Mouse (Mus musculus): Measurements from ENCODE around the gene Adam22. TPM values are rescaled to one million over a fixed set of nuclear protein-coding genes. Genes with fewer than 3 reads are reported as not detected.

The Adam22 gene
- polyA plus RNA-seq, 1 experiment from 2014 or later = 0.24 TPM

- 43% methylated on average over 3 of the region's 3 CpGs for WGBS (ENCODE audit: insufficient replicate concordance)
These were observed 279.8 kb downstream of the Adam22 start for GRCm38 (mm10) chr5:8088147-8088546.

GRCm38 (mm10) chr5:8085661-8086060 lies 282.3 kb downstream of the Adam22 start:
- Histone ChIP-seq H3K9ac (no peak overlapping the region), H3K27me3 (no peaks in the 10 kb centered on the region), H3K4me1 (replicated peaks) (no peaks in the 10 kb centered on the region), H3K36me3 (replicated peaks) (no peaks in the 10 kb centered on the region), H3K4me3 (replicated peaks) (no peak overlapping the region), H3K9me3 (replicated peaks) (no peaks in the 10 kb centered on the region), H3K4me2 (no peak overlapping the region), H3K27ac (replicated peaks) (no peak overlapping the region)
- ATAC-seq (ENCODE audit: insufficient read depth) = no peak
- 63% methylated on average over 3 of the region's 3 CpGs for WGBS (ENCODE audit: insufficient replicate concordance)

More at GRCm38 (mm10) chr5:8088147-8088546, 279.8 kb downstream of the Adam22 start:
- Histone ChIP-seq H3K9ac (no peak overlapping the region), H3K4me1 (replicated peaks) (no peaks in the 10 kb centered on the region), H3K36me3 (replicated peaks) (no peaks in the 10 kb centered on the region), H3K27me3 (no peaks in the 10 kb centered on the region), H3K4me2 (no peak overlapping the region), H3K27ac (replicated peaks) (no peak overlapping the region), H3K4me3 (replicated peaks) (no peak overlapping the region), H3K9me3 (replicated peaks) (no peaks in the 10 kb centered on the region)
- no peak for ATAC-seq (ENCODE audit: insufficient read depth)

GRCm38 (mm10) chr5:8082800-8083509 lies 285.0 kb downstream of the Adam22 start:
- peak; percentile 18; the same call in 1 of the 2 replicates for ATAC-seq (ENCODE audit: insufficient read depth)
- H3K4me3 ChIP-seq (replicated peaks) = no peak overlapping the region
- H3K27ac ChIP-seq (replicated peaks) = no peak overlapping the region
- no peak overlapping the region for H3K9ac ChIP-seq
- H3K9me3 ChIP-seq (replicated peaks) = no peaks in the 10 kb centered on the region
- H3K27me3 ChIP-seq = no peaks in the 10 kb centered on the region
- H3K36me3 ChIP-seq (replicated peaks) = no peaks in the 10 kb centered on the region
- H3K4me2 ChIP-seq = no peak overlapping the region
- WGBS (ENCODE audit: insufficient replicate concordance) = 52% methylated on average over 20 of the region's 20 CpGs
- H3K4me1 ChIP-seq (replicated peaks) = no peaks in the 10 kb centered on the region

GRCm38 (mm10) chr5:8077481-8077880 lies 290.5 kb downstream of the Adam22 start:
- 75% methylated on average over 8 of the region's 8 CpGs for WGBS (ENCODE audit: insufficient replicate concordance)
- no peak for ATAC-seq (ENCODE audit: insufficient read depth)

GRCm38 (mm10) chr5:8073901-8074561 lies 293.9 kb downstream of the Adam22 start:
- Histone ChIP-seq H3K4me1 (replicated peaks) (no peaks in the 10 kb centered on the region), H3K27me3 (no peaks in the 10 kb centered on the region), H3K4me2 (no peak overlapping the region), H3K36me3 (replicated peaks) (peaks cover 18% of the 10 kb centered on the region), H3K4me3 (replicated peaks) (no peak overlapping the region), H3K27ac (replicated peaks) (no peak overlapping the region), H3K9me3 (replicated peaks) (no peaks in the 10 kb centered on the region), H3K9ac (no peak overlapping the region)
- ATAC-seq (ENCODE audit: insufficient read depth) = no peak
- WGBS (ENCODE audit: insufficient replicate concordance) = 83% methylated on average over 9 of the region's 9 CpGs

More at GRCm38 (mm10) chr5:8077481-8077880, 290.5 kb downstream of the Adam22 start:
- Histone ChIP-seq H3K4me3 (replicated peaks) (no peak overlapping the region), H3K27ac (replicated peaks) (no peak overlapping the region), H3K9ac (no peak overlapping the region), H3K4me1 (replicated peaks) (no peaks in the 10 kb centered on the region), H3K36me3 (replicated peaks) (peaks cover 3% of the 10 kb centered on the region; the same call in 1 of the 2 replicates), H3K9me3 (replicated peaks) (no peaks in the 10 kb centered on the region), H3K27me3 (no peaks in the 10 kb centered on the region), H3K4me2 (no peak overlapping the region)

- Histone ChIP-seq H3K9ac (no peak overlapping the region), H3K27me3 (no peaks in the 10 kb centered on the region), H3K4me2 (no peak overlapping the region), H3K4me3 (replicated peaks) (no peak overlapping the region), H3K36me3 (replicated peaks) (peaks cover 19% of the 10 kb centered on the region), H3K27ac (replicated peaks) (no peak overlapping the region), H3K9me3 (replicated peaks) (no peaks in the 10 kb centered on the region), H3K4me1 (replicated peaks) (no peaks in the 10 kb centered on the region)
- no peak for ATAC-seq (ENCODE audit: insufficient read depth)
- 82% methylated on average over 9 of the region's 9 CpGs for WGBS (ENCODE audit: insufficient replicate concordance)
These were observed 294.6 kb downstream of the Adam22 start for GRCm38 (mm10) chr5:8073406-8073805.

- no peaks in the 10 kb centered on the region for H3K9me3 ChIP-seq (replicated peaks)
- peak overlapping the region; percentile 4; the same call in 1 of the 2 replicates for H3K4me3 ChIP-seq (replicated peaks)
- peak; percentile 98 for ATAC-seq (ENCODE audit: insufficient read depth)
- peak overlapping the region; percentile 75 for H3K27ac ChIP-seq (replicated peaks)
- peaks cover 29% of the 10 kb centered on the region for H3K4me1 ChIP-seq (replicated peaks)
- H3K27me3 ChIP-seq = no peaks in the 10 kb centered on the region
- WGBS (ENCODE audit: insufficient replicate concordance) = 23% methylated on average over 6 of the region's 6 CpGs
- H3K9ac ChIP-seq = no peak overlapping the region
- peak overlapping the region; percentile 45 for H3K4me2 ChIP-seq
- peaks cover 84% of the 10 kb centered on the region for H3K36me3 ChIP-seq (replicated peaks)
These were observed 304.8 kb downstream of the Adam22 start for GRCm38 (mm10) chr5:8063207-8063606.

- H3K4me3 ChIP-seq (replicated peaks) = no peak overlapping the region
- H3K27me3 ChIP-seq = no peaks in the 10 kb centered on the region
- H3K9me3 ChIP-seq (replicated peaks) = no peaks in the 10 kb centered on the region
- no peak for ATAC-seq (ENCODE audit: insufficient read depth)
- peaks cover 33% of the 10 kb centered on the region for H3K4me1 ChIP-seq (replicated peaks)
- peaks cover 82% of the 10 kb centered on the region for H3K36me3 ChIP-seq (replicated peaks)
- WGBS (ENCODE audit: insufficient replicate concordance) = 89% methylated on average over 2 of the region's 2 CpGs
- peak overlapping the region; percentile 45; the same call in 1 of the 2 replicates for H3K4me2 ChIP-seq
- H3K9ac ChIP-seq = no peak overlapping the region
- peak overlapping the region; percentile 75 for H3K27ac ChIP-seq (replicated peaks)
These were observed 305.5 kb downstream of the Adam22 start for GRCm38 (mm10) chr5:8062469-8062868.

GRCm38 (mm10) chr5:8058056-8058455 lies 309.9 kb downstream of the Adam22 start:
- Histone ChIP-seq H3K36me3 (replicated peaks) (peaks cover 38% of the 10 kb centered on the region), H3K9me3 (replicated peaks) (no peaks in the 10 kb centered on the region), H3K9ac (no peak overlapping the region), H3K27me3 (no peaks in the 10 kb centered on the region), H3K27ac (replicated peaks) (no peak overlapping the region; the same call in 1 of the 2 replicates), H3K4me3 (replicated peaks) (peak overlapping the region; percentile 88), H3K4me2 (peak overlapping the region; percentile 82), H3K4me1 (replicated peaks) (peaks cover 38% of the 10 kb centered on the region)
- ATAC-seq (ENCODE audit: insufficient read depth) = no peak
- 77% methylated on average over 7 of the region's 7 CpGs for WGBS (ENCODE audit: insufficient replicate concordance)

- no peaks in the 10 kb centered on the region for H3K27me3 ChIP-seq
- peak overlapping the region; percentile 88 for H3K9ac ChIP-seq
- peaks cover 36% of the 10 kb centered on the region for H3K36me3 ChIP-seq (replicated peaks)
- ATAC-seq (ENCODE audit: insufficient read depth) = peak; percentile 41
- H3K27ac ChIP-seq (replicated peaks) = peak overlapping the region; percentile 89
- peak overlapping the region; percentile 82 for H3K4me2 ChIP-seq
- no peaks in the 10 kb centered on the region for H3K9me3 ChIP-seq (replicated peaks)
- peaks cover 31% of the 10 kb centered on the region for H3K4me1 ChIP-seq (replicated peaks)
- peak overlapping the region; percentile 88 for H3K4me3 ChIP-seq (replicated peaks)
- WGBS (ENCODE audit: insufficient replicate concordance) = 23% methylated on average over 5 of the region's 5 CpGs
These were observed 311.0 kb downstream of the Adam22 start for GRCm38 (mm10) chr5:8057018-8057323.

GRCm38 (mm10) chr5:8056141-8057017 lies 311.6 kb downstream of the Adam22 start:
- Histone ChIP-seq H3K4me2 (peak overlapping the region; percentile 82), H3K27ac (replicated peaks) (peak overlapping the region; percentile 89), H3K27me3 (no peaks in the 10 kb centered on the region), H3K9me3 (replicated peaks) (no peaks in the 10 kb centered on the region), H3K36me3 (replicated peaks) (peaks cover 30% of the 10 kb centered on the region), H3K4me1 (replicated peaks) (peaks cover 28% of the 10 kb centered on the region), H3K4me3 (replicated peaks) (peak overlapping the region; percentile 88), H3K9ac (peak overlapping the region; percentile 88)
- under 1% methylated on average over 60 of the region's 60 CpGs for WGBS (ENCODE audit: insufficient replicate concordance)
- ATAC-seq (ENCODE audit: insufficient read depth) = peak; percentile 99

All from liver, embryonic 15.5 days (tissue).